Comparison of ENCODE assay signal across 21 mouse cellular contexts in the genomic region with DNA sequence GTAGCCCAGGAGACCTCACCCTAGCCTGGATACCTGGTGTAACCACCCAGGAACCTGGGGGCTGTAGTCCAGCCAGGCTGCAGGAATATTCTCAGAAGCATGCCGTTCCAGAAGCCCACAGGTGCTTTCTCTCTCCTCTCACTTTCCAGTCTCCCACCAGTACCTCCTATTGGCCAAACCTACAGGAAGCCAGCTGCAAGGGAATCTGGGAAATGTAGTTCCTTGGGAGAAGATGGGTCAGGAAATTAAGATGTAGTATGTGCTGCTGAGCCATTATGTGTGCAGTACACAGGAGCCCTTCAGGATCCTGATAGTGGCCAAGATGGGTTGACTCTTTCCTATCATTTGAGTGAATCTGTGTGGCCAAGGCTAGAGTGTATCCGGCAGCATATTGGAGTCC.
DNase-seq lines count a peak whose midpoint lies in the region; ATAC-seq and TF ChIP-seq lines count a peak whose summit lies in the region.
"Had no signal": no experiment of that assay in that cellular context is flagged by ENCODE, and none has a peak within 500 bp of the region (broad histone marks: within the 10 kb centered on the region; RNA-seq: fewer than 3 reads in every experiment).

No protein-coding gene starts in this region.

- no peak overlapping the region for H3K9ac ChIP-seq in hindbrain, postnatal 0 days (replicated peaks; ENCODE audit: low read length)
- no peak overlapping the region for H3K9ac ChIP-seq in hindbrain, embryonic 12.5 days
- H3K9ac ChIP-seq in midbrain, postnatal 0 days (replicated peaks; ENCODE audit: low read length, poor library complexity, severe bottlenecking) = no peak overlapping the region
- H3K9ac ChIP-seq: hindbrain, embryonic 15.5 days; limb, embryonic 12.5 days; liver, embryonic 13.5 days; midbrain, embryonic 15.5 days had no signal

- no peaks in the 10 kb centered on the region for H3K27me3 ChIP-seq in hindbrain, postnatal 0 days (ENCODE audit: insufficient read depth, low read length)
- peaks cover 15% of the 10 kb centered on the region for H3K27me3 ChIP-seq in hindbrain, embryonic 12.5 days
- no peaks in the 10 kb centered on the region for H3K27me3 ChIP-seq in midbrain, postnatal 0 days (ENCODE audit: insufficient read depth, low read length)
- peaks cover 49% of the 10 kb centered on the region for H3K27me3 ChIP-seq in midbrain, embryonic 10.5 days (ENCODE audit: low read depth, poor library complexity, severe bottlenecking)
- H3K27me3 ChIP-seq: hindbrain, embryonic 15.5 days; liver, embryonic 13.5 days; midbrain, embryonic 15.5 days had no signal

- 72% methylated on average over 2 of the region's 2 CpGs for WGBS in hindbrain, postnatal 0 days
- 63% methylated on average over 2 of the region's 2 CpGs for WGBS in hindbrain, embryonic 12.5 days
- WGBS in midbrain, postnatal 0 days = 82% methylated on average over 2 of the region's 2 CpGs
- 72% methylated on average over 2 of the region's 2 CpGs for WGBS in midbrain, embryonic 10.5 days

- H3K4me1 ChIP-seq in hindbrain, postnatal 0 days (ENCODE audit: insufficient read depth, low read length) = peaks cover 10% of the 10 kb centered on the region
- H3K4me1 ChIP-seq in hindbrain, embryonic 12.5 days = peaks cover 10% of the 10 kb centered on the region; the same call in 1 of the 2 replicates
- 0 out of 2 replicates have a peak, but pooled peaks cover 4% of the 10 kb centered on the region for H3K4me1 ChIP-seq in midbrain, postnatal 0 days (ENCODE audit: insufficient read depth, low read length)
- peaks cover 11% of the 10 kb centered on the region for H3K4me1 ChIP-seq in midbrain, embryonic 10.5 days
- H3K4me1 ChIP-seq: limb, embryonic 12.5 days; liver, embryonic 13.5 days had no signal

- H3K9me3 ChIP-seq in hindbrain, postnatal 0 days (ENCODE audit: low read length) = no peaks in the 10 kb centered on the region
- H3K9me3 ChIP-seq in hindbrain, embryonic 12.5 days (replicated peaks) = no peaks in the 10 kb centered on the region
- H3K9me3 ChIP-seq in midbrain, postnatal 0 days (ENCODE audit: low read length) = no peaks in the 10 kb centered on the region
- no peaks in the 10 kb centered on the region for H3K9me3 ChIP-seq in midbrain, embryonic 10.5 days (replicated peaks)
- H3K9me3 ChIP-seq: hindbrain, embryonic 15.5 days; limb, embryonic 12.5 days; liver, embryonic 13.5 days; midbrain, embryonic 15.5 days had no signal

- peak; percentile 56 for DNase-seq in embryo, embryonic 10 days (ENCODE audit: low spot score)
- DNase-seq in embryo, embryonic 11 days = no peak
- DNase-seq in hindbrain, postnatal 0 days (ENCODE audit: low spot score) = peak; percentile 60
- DNase-seq in midbrain, postnatal 0 days (ENCODE audit: low spot score) = peak; percentile 51
- DNase-seq in midbrain, embryonic 10.5 days (ENCODE audit: low spot score) = no peak
- peak; percentile 36 for DNase-seq in thymus, postnatal 25 days
- DNase-seq in adrenal gland, adult 8-10 months = no peak
- DNase-seq: adrenal gland, postnatal 36 days; cerebellum, adult 9-11 months; gastrocnemius, postnatal 14 days; kidney, adult 11 months; liver, embryonic 13.5 days; retina, postnatal 1 day; right cerebral cortex, postnatal 4 days had no signal

- H3K27ac ChIP-seq in hindbrain, postnatal 0 days = no peak overlapping the region
- no peak overlapping the region for H3K27ac ChIP-seq in hindbrain, embryonic 12.5 days
- no peak overlapping the region for H3K27ac ChIP-seq in midbrain, postnatal 0 days (ENCODE audit: low read depth, low read length)
- H3K27ac ChIP-seq in midbrain, embryonic 10.5 days (replicated peaks) = no peak overlapping the region
- H3K27ac ChIP-seq: hindbrain, embryonic 15.5 days; limb, embryonic 12.5 days; liver, embryonic 13.5 days; macrophage; midbrain, embryonic 15.5 days had no signal

- no peak for ATAC-seq in hindbrain, postnatal 0 days
- ATAC-seq in hindbrain, embryonic 12.5 days (ENCODE audit: low FRiP score) = no peak
- ATAC-seq in midbrain, postnatal 0 days (ENCODE audit: low FRiP score) = no peak
- ATAC-seq: CD4-positive, CD25-positive, alpha-beta regulatory T cell, adult 4 months; midbrain, embryonic 15.5 days had no signal

- TF ChIP-seq CTCF in hindbrain, postnatal 0 days (IDR thresholded peaks at IDR 0.05; ENCODE audit: low read depth) = no peak
- TF ChIP-seq CTCF in midbrain, postnatal 0 days (IDR thresholded peaks at IDR 0.05) = peak; percentile 41

- no peak overlapping the region for H3K4me3 ChIP-seq in hindbrain, postnatal 0 days (ENCODE audit: low read length)
- H3K4me3 ChIP-seq in hindbrain, embryonic 12.5 days = no peak overlapping the region
- H3K4me3 ChIP-seq in midbrain, postnatal 0 days (ENCODE audit: low read depth, low read length) = no peak overlapping the region
- H3K4me3 ChIP-seq in midbrain, embryonic 10.5 days = no peak overlapping the region
- H3K4me3 ChIP-seq: erythroblast, embryonic 14.5 days; hindbrain, embryonic 15.5 days; limb, embryonic 12.5 days; liver, embryonic 13.5 days; midbrain, embryonic 15.5 days had no signal

- H3K36me3 ChIP-seq in hindbrain, postnatal 0 days (ENCODE audit: insufficient read depth, low read length) = no peaks in the 10 kb centered on the region
- no peaks in the 10 kb centered on the region for H3K36me3 ChIP-seq in hindbrain, embryonic 12.5 days
- no peaks in the 10 kb centered on the region for H3K36me3 ChIP-seq in midbrain, postnatal 0 days (ENCODE audit: insufficient read depth, low read length)
- H3K36me3 ChIP-seq in midbrain, embryonic 10.5 days = no peaks in the 10 kb centered on the region
- H3K36me3 ChIP-seq: hindbrain, embryonic 15.5 days; limb, embryonic 12.5 days; liver, embryonic 13.5 days; midbrain, embryonic 15.5 days had no signal

- H3K4me2 ChIP-seq in hindbrain, postnatal 0 days (ENCODE audit: low read depth, low read length) = no peak overlapping the region
- H3K4me2 ChIP-seq in hindbrain, embryonic 12.5 days (replicated peaks) = no peak overlapping the region
- no peak overlapping the region for H3K4me2 ChIP-seq in midbrain, postnatal 0 days (ENCODE audit: low read depth, low read length, poor library complexity, severe bottlenecking)
- H3K4me2 ChIP-seq: hindbrain, embryonic 15.5 days; limb, embryonic 12.5 days; liver, embryonic 13.5 days; midbrain, embryonic 15.5 days had no signal

Comparison
In these comparisons a context has a peak if more than half of its experiments do, and no peak if none do; other contexts are left out.
1. DNase-seq: peak in embryo, embryonic 10 days (single experiment), hindbrain, postnatal 0 days (single experiment), midbrain, postnatal 0 days (single experiment) and thymus, postnatal 25 days (single experiment); none in embryo, embryonic 11 days (single experiment), midbrain, embryonic 10.5 days (single experiment) and adrenal gland, adult 8-10 months (single experiment).